Mouse (Mus musculus) inflammation-experienced regulatory T-cells, adult 16 weeks (primary cell): ENCODE data around the gene Olfr122. TPM values are rescaled to one million over a fixed set of nuclear protein-coding genes. Genes with fewer than 3 reads are reported as not detected.

Source experiments
- polyA plus RNA-seq: library from polyadenylated mRNA; unstranded; fragments of 100-300 nt; shearing (Covaris generic); gene quantifications from one replicate; pipeline ENCODE4 v1.2.1, GENCODE M21; 2017

The Olfr122 gene
- not detected for polyA plus RNA-seq

DNA sequence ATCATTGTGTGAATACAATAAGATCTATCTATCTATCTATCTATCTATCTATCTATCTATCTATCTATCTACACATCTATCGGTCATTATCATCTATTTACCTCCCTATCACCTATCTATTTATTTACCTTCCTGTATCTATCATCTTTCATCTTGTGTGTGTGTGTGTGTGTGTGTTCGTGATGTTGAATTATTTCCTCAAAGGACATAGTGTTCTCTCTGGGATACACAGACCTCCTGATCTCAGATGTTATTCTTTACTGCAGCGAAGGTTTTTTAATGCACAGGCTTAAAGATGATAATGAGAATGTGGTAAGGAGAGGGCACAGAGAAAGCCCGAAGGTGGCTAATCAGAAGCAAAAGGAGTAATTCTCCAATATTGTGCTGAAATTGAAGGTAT, at the start of gene Olfr122:
Gene Olfr122 (plus strand): TSS at position 301 of the 400 bp plus-strand sequence.

DNA sequence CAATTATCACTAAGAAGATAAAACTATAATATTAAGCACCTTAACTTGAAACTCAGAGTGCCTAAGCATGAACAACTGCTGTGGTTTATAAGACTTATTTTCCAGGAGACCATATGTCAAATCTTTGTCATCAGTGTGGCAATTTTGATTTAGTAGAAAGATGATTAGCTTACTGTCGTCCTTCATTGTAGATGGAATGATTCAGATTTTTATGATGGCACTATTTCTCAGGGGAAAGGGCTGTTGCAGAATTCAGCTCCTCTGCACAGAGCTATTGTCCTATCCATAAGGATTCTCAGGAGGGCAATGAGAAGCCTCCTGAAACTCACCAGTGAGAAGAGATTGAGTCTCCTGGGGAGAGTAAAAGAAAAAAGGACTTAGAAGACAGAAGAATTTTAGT, 46.9 kb upstream of the Olfr122 start, which contains the start of gene Olfr120:
Gene Olfr120 (plus strand): TSS at position 301 of the 400 bp plus-strand sequence.

DNA sequence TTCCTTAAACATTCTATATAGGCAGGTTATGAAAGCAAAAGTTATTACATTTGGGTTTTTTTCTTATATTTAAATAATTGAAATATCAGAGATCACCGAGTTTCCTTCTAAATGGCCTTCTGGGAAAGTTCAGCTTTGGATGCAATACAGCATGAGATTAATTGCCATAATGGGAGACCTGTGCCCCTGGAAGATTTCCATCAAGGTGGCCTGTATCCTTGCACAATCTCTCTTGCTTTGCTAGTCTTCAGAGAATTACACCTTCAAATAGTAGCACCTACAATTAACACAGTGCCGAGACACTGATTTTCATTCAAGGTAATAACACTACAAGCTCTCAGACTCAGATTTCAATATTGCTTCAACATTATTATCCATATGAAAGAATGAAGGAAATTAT, 24.8 kb downstream of the Olfr122 start, which contains the start of gene Olfr123:
Gene Olfr123 (plus strand): TSS at position 301 of the 400 bp plus-strand sequence.

DNA sequence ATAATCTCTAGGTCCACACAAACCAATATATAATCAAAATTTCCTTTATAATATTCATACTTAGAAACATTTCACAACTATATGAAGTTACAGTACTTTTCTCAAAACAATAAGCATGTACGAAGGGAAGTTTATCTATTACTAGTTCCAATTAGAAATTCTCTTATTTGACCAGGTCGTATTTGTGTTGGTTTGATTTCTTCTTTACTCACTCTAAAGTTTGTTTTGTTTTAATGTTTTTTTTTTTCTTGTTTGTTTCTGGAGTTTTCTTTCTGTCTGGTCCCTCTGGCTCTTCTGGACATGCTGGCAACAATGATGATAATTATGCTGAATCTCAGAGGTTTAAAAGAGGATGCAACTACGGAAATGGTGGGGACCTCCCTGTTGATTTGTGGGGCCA, 31.2 kb downstream of the Olfr122 start, which contains the start of gene Olfr124:
Gene Olfr124 (plus strand): TSS at position 301 of the 400 bp plus-strand sequence.

Other genes with a start within 250 kb of the Olfr122 start
- 0.24 TPM for gene Olfr112, start 199.2 kb upstream of the Olfr122 start, polyA plus RNA-seq
- gene Olfr113, start 190.9 kb upstream of the Olfr122 start, polyA plus RNA-seq = not detected
- not detected for gene Olfr114, start 175.9 kb upstream of the Olfr122 start, polyA plus RNA-seq
- gene Olfr115, start 141.5 kb upstream of the Olfr122 start, polyA plus RNA-seq = not detected
- gene Olfr116, start 141.4 kb upstream of the Olfr122 start, polyA plus RNA-seq = not detected
- not detected for gene Olfr117, start 104.8 kb upstream of the Olfr122 start, polyA plus RNA-seq
- not detected for gene Olfr118, start 101.6 kb upstream of the Olfr122 start, polyA plus RNA-seq
- not detected for gene Olfr119, start 72.0 kb upstream of the Olfr122 start, polyA plus RNA-seq
- not detected for gene Olfr120, start 46.8 kb upstream of the Olfr122 start, polyA plus RNA-seq
- gene Olfr121, start 19.8 kb upstream of the Olfr122 start, polyA plus RNA-seq = not detected
- gene Olfr123, start 24.9 kb downstream of the Olfr122 start, polyA plus RNA-seq = not detected
- not detected for gene Olfr124, start 31.3 kb downstream of the Olfr122 start, polyA plus RNA-seq
- gene Olfr125, start 64.3 kb downstream of the Olfr122 start, polyA plus RNA-seq = not detected
- gene Olfr126, start 78.9 kb downstream of the Olfr122 start, polyA plus RNA-seq = not detected
- gene Olfr127, start 131.8 kb downstream of the Olfr122 start, polyA plus RNA-seq = not detected
- gene Olfr128, start 151.9 kb downstream of the Olfr122 start, polyA plus RNA-seq = not detected
- gene Olfr761, start 184.5 kb downstream of the Olfr122 start, polyA plus RNA-seq = not detected